Mouse (Mus musculus) telencephalon, adult 2 months (tissue): Measurements from ENCODE around the gene Ocm.

Experiments
- DNase-seq: peaks from one replicate; pipeline ENCODE4 v3.0.0-alpha.2; 2011; ENCODE audit warnings: low read depth, low spot score

Ocm gene

DNA sequence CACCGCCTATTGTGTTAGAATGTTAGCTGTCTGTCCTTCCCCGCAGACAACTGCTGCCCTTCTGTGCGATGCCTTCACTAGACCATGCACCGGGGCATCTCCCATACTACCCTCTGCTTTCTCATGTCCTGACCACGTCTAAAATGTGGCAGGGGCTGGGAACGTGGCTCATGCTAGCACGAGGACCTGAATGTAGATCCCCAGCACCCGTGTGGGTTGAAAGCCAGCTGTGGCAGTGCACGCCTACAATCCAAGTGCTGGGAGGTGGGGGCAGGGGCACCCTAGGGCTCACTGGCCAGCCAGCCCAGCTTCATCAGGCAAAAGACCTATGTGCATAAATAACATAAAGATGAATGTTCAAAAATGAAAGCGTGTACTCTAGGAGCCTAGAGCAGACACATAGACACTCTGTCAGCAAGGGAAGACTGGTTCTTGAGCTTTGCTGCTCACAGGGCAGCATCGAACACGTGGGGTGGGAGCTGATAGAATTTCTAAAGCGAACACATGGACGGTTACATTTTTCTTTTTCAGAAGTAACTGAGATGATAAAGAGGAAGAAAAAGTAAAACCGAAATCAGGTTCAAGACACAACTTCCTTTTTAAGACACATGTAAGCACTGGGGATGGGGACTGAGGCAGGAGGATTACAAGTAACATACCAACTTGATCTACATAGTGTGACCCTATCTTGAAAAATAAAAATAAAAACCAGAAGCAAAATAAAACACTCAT, 23.8 kb downstream of the Ocm start:
- no peak for DNase-seq

DNA sequence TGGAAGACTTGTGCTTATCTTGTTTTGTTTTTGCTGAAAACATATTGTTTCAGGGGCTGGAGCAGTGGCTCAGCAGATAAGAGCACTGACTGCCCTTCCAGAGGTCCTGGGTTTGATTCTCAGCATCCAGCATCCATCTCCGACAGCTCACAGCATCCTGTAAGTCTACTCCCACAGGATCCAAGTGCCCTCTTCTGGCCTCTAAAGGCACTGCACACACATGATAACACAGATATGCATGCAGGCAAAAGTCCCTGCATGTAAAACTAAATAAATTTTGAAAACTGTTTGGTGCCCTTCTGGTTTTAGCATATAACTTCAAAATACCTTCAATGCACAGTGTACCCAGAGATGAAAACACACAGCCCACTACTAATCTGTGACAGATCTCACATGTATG, 27.1 kb downstream of the Ocm start:
- DNase-seq, result no peak

DNA sequence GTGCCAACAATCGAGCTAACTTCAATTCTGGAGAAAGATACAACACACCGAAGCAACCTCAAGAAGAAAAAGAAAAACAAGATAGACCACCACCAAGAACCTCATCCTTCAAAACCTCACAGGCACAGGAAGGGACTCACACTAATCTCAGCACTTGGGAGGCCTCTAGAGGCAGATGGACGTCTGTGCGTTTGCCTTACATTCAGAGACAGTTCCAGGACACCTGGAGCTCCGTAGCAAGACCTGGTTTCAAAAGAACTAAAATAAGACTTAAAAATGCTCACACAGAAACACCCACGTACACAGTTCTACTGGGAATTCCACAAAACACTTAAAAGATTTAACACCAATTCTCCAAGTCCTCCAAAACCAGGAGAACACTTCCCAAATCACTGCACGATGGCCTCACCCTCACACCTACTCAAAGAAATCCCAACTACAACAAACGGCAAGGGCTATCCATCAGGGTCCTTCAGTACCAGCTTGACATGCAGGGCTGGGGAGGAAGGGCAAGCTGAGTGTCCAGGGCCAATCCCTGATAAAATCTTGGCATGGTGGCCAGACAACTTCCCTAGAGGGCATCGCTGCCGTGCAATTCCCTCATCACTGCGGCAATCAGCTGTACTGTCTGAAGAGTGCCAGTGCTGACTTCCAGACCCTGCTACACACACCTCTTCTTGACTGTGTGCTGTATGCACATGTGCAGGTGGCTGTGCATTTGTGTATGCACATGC, 31.7 kb downstream of the Ocm start:
- peak; percentile 40 for DNase-seq

DNA sequence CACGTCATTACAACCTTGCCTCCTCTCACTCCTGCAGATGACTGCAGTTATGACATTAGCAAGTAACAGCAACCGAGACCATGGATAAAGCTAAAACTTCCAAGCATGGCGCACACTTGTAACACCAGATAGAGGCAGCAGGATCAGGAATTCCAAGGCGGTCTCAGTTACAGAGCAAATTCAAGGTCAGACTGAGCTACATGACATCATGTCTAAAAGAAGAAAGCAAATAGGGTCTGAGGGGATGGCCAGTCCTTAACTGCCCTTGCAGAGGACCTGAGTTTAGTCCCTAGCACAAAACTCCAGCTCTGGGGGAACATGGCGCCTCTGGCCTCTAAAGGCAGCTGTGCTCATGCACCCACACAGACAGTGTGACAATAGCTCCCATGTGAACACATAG, 32.6 kb downstream of the Ocm start:
- DNase-seq, result no peak

DNA sequence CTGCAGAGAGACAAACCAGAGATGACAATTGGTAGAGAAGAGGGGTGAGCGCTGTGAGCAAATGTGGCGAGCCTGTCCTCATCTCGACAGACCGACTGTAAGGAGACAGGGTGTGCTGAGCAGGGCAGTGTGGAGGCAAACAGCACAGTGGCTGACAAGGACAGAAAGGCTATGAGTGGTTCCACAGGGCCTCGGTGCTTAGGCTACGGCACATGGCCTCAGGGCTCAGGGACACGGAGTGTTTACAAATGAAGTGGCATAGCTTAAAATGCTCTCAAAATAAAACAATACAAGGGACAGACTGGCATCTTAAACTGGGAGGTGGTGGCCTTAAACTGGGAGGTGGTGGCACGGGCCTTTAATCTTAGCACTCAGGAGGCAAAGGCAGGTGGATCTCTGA, 33.2 kb downstream of the Ocm start:
- no peak for DNase-seq

DNA sequence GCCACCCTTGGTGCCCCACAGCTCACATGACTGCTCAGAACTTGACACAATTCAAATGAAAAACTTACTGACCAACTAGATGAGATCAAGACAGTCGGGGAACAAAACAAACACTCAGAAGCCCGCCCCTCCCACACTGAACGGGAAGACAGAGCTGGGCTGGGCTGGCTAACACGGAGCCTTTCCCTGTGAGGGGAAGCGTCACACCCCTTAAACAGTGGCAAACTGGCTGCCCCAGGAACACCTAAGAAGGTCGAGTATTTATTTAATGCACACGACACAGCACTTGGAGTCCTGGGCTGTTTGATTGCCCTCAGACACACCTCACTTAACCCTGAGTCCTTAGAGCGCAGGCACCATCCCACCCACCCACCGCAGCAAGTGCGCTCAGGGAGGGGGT, 33.8 kb downstream of the Ocm start:
- DNase-seq, result no peak

DNA sequence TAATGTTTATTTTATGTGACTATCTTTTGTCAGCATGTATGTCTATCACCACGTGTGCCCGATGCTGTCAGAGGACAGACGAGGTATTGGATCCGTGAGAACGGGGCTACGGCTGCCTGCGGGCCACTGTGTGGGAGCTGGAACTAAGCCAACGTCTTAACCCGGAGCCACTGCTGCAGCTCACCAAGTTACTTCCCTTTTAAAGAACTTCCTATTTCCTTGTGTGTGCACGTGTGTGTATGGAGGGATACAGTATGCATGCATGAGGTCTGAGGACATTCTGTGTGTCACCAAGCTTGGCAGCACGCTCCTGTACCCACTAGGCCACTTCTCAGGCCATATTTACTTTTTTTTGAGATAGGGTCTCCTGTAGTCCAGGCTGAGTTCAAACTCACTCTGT, 36.4 kb downstream of the Ocm start:
- DNase-seq, result no peak

DNA sequence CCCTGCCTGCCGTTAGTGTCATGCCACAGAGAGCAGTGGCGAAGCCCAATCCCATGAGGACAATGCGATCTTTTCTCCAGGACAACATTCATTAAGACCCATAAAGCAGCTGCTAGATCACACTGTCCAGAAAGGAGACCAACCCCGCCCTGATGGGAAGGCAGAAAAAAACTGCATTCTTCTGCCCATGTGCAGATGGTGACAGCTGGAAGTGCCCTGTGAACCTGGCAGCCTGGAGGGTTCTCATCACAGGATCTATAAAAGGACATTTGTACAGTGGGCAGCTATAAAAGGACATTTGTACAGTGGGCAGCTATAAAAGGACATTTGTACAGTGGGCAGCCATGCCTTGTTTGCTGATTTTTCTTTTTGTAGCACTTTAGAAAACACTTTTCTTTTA, 37.4 kb downstream of the Ocm start:
- DNase-seq, result no peak

DNA sequence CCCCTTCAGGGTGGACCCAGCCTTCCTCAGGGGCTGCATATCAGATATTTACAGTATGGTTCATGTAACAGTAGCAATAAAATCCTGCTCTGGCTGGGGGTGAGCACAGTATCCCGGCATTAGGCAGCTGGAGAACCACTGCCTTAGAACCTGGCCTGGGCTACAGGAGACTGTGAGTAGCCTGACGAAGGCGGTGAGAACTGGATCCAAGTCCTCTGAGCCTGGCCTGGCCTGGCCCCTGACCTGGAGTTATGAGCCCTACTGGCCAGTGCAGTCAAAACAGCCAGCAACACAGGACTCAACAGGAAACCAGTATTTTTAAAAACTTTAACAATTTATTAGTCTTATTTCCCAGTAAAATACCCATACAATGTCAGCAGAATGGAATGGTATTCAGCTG, 38.9 kb downstream of the Ocm start:
- DNase-seq, result no peak

DNA sequence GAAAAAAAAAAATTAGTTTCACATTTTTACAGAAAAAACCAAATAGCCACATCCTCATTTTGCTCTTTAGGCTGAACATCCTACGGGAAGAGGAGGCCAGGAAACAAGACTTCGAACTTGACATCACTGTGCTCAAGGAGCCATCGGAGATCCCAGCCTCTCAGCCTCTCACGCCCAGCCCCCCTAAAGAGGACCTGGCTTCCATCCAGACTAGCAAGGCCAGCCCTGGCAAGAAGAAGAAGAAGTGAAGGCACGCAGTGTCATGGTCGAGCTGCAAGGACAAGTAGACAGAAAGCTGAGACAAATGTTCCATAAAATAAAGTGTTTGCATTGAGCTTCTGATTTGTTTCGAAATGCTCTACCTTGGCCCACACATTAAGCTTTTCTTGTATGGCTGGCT, 41.1 kb downstream of the Ocm start:
- DNase-seq, result no peak

DNA sequence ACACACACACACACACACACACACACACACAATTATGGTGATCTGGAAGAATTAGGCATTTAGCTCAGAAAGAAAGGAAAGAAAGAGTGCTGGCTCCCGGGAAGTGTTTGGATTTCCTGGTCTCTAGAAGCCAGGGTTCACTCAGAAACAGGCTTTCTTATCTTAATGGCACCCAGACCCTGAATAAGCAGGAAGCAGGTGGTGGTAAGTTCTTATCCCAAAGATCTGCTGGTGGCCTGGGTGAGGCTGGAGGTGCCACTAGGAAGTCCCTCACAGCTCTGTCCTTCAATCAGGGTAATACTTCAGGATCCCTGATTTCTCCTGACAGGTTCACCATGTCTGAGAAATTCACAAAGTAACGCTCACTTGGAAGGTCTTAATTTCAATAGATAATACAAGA, 44.1 kb downstream of the Ocm start:
- DNase-seq, result no peak

DNA sequence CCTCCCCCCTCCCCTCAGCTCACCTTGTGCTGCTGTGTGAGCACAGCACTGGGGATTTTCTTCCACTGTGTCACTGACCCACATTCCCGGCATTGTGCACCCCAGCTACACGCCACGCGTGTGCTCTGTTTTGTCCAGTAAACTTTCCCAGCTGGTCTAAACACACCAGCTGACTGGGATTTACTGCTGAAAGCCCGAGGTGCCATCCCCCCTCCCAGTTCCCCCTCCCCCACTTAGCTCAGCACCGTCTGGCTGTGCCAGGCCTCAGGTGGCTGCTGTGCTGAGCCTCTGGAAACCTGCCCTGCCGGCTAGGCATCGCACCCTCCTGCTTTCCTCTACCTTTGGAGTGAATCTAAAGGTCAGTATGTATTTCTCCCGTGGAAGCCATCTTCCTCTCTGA, 45.6 kb downstream of the Ocm start:
- DNase-seq, result no peak

DNA sequence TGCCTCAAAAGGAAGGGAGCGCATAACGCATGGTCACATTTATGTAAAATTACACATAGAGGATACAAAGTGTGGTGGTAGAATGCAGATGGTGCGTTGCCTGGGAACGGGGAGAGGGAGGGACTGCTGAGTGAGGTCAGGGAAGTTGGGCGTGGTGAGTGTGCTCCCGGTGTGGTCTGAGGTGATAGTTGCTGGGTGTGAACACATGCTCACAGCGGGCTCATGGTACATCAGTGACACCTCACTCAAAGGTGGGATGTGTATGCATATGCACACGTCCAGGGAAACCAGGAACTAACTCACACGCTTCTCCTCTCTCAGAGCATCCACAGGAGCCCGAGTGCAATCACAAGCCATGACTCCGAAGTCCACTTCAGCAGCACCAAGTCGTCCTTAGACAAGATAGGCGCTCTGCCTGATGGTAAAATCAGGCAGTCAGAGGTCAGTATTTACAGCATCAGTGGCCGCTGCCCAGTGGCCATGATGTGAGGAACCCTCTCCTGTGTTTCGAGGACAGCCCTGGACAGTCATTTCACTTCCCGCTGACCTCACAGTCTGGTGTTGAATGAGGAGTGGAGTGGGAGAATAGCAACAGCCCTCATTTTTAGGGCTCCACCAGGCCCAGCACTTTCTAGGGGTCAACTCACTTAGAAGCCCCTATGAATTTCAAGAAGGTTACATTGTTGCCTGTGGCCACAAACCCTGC, 49.6 kb downstream of the Ocm start:
- DNase-seq, result no peak

DNA sequence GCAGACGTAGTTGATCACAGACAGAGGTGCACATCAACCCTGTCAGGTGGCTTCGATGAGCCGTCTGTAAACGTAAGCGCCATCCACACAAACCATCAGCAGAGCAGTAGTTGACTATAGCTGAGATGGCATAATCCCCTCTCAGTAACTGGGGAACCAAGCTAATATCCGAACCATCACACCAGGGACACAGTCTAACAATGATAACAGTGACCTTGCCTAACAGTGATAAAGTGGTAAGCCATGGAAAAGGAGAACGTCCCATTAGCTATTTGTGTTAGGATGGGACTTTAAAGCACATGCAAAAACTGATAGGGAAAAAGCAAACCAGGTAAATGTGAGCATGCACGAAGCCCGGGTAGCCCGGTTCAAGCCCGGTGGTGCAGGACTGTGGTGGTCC, 50.2 kb downstream of the Ocm start:
- no peak for DNase-seq

DNA sequence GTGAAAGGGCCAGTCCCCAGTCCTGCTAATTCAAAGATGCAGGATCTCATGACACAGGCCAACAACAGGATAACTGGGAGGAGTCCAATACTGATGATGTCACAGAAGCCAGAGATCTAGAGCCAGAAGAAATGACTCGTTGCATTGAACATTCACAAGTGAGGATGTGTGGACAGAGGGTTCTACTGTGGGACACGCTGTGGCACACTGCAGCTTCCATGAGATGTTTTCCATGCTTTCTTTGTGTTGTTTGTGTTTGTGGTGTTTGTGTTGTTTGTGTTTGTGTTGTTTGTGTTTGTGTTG, 50.9 kb downstream of the Ocm start:
- DNase-seq, result no peak

DNA sequence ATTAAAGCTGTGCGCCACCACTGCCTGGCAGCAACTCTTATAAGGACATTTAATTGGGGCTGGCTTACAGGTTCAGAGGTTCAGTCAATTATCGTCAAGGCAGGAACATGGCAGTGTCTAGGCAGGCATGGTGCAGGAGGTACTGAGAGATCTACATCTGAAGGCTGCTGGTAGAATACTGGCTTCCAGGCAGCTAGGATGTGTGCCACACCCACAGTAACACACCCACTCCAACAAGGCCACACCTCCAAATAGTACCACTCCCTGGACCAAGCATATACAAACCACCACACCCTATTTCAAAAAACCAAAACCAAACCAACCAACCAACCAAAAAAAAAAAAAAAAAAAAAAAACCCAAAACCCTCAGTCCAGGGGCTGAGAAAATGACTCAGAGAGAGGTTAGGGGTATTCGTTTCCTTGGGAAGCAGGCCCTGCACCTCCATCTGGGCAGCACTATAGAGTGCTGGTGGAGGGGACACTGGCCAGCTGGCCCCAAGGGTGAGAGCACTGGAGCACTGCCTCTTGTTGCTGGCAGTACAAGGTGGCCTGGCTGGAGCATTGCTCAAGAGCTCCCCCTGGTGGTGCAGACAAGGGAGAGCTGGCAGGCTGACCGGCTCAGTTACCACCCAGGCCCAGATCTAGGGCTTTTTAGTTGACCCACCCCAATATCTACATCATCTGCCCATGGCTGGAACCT, 51.4 kb downstream of the Ocm start:
- DNase-seq, result peak; percentile 39

DNA sequence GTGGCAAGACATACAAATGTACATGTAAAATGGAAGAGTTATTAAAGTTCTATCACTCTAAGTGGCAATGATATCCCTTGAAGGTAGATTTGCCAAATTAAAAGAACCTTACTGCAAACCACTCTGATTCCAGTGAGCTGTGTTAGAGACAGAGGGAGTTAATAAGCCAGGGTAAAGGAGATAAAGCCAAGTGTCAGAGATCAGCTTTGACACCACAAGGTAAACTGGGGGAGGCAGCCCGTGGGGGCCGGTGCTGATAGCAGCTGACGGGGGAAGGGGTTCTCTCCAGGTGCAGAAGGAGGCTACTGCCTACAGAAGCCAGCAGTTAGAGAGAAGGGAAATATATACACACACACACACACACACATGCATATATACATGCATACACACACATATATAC, 53.8 kb downstream of the Ocm start:
- no peak for DNase-seq
